8 mouse cellular contexts compared by ENCODE assay signal in the genomic region with DNA sequence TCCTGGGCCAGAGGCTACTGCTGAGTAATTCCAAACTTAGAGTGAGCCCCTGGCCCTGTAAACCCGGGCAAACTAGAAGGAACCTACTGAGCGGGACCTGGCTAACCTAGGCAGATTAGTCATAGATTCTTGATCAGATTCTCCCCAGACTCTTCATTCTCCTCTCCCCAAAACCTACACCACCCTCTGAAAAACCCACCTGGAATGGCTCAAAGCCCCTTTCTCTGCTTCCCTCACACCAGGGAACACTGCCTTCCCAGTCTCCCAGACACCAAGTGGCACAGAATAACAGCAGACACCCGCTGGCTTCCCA. TPM values are rescaled to one million over a fixed set of nuclear protein-coding genes. Genes with fewer than 3 reads are reported as not detected.
DNase-seq lines count a peak whose midpoint lies in the region; ATAC-seq lines count a peak whose summit lies in the region.

No protein-coding gene starts in this region.

- WGBS in limb, embryonic 15.5 days, result 29% methylated on average over 3 of the region's 3 CpGs
- 37% methylated on average over 3 of the region's 3 CpGs for WGBS in stomach, embryonic 15.5 days

- peak overlapping the region; percentile 94 for H3K27ac ChIP-seq in limb, embryonic 15.5 days
- peak overlapping the region; percentile 96; the same call in 1 of the 2 replicates for H3K27ac ChIP-seq in stomach, embryonic 15.5 days

- no peaks in the 10 kb centered on the region for H3K9me3 ChIP-seq in erythroblast, embryonic 14.5 days (ENCODE audit: control insufficient read depth, low read length)
- H3K9me3 ChIP-seq in megakaryocyte, embryonic 14.5 days, result no peaks in the 10 kb centered on the region
- H3K9me3 ChIP-seq in limb, embryonic 15.5 days, result no peaks in the 10 kb centered on the region
- H3K9me3 ChIP-seq in stomach, embryonic 15.5 days, result no peaks in the 10 kb centered on the region

- peaks cover 67% of the 10 kb centered on the region for H3K4me1 ChIP-seq in erythroblast, embryonic 14.5 days (ENCODE audit: control insufficient read depth)
- peaks cover 99% of the 10 kb centered on the region for H3K4me1 ChIP-seq in megakaryocyte, embryonic 14.5 days
- H3K4me1 ChIP-seq in limb, embryonic 15.5 days, result peaks cover 75% of the 10 kb centered on the region
- H3K4me1 ChIP-seq in stomach, embryonic 15.5 days, result peaks cover 76% of the 10 kb centered on the region

- peak overlapping the region; percentile 89 for H3K4me3 ChIP-seq in erythroblast, embryonic 14.5 days (replicated peaks)
- peak overlapping the region; percentile 99 for H3K4me3 ChIP-seq in megakaryocyte, embryonic 14.5 days (replicated peaks)
- H3K4me3 ChIP-seq in limb, embryonic 15.5 days, result peak overlapping the region; percentile 80
- H3K4me3 ChIP-seq in stomach, embryonic 15.5 days (replicated peaks), result peak overlapping the region; percentile 65

- H3K36me3 ChIP-seq in erythroblast, embryonic 14.5 days (ENCODE audit: control insufficient read depth), result peaks cover 53% of the 10 kb centered on the region
- peaks cover 68% of the 10 kb centered on the region for H3K36me3 ChIP-seq in megakaryocyte, embryonic 14.5 days (replicated peaks; ENCODE audit: low read length)
- peaks cover under 1% of the 10 kb centered on the region; the same call in 1 of the 2 replicates for H3K36me3 ChIP-seq in limb, embryonic 15.5 days
- H3K36me3 ChIP-seq in stomach, embryonic 15.5 days, result no peaks in the 10 kb centered on the region

- peak overlapping the region; percentile 76 for H3K4me2 ChIP-seq in limb, embryonic 15.5 days
- H3K4me2 ChIP-seq in stomach, embryonic 15.5 days, result peak overlapping the region; percentile 84

- no peaks in the 10 kb centered on the region for H3K27me3 ChIP-seq in erythroblast, embryonic 14.5 days (ENCODE audit: control insufficient read depth)
- no peaks in the 10 kb centered on the region for H3K27me3 ChIP-seq in megakaryocyte, embryonic 14.5 days (replicated peaks)
- no peaks in the 10 kb centered on the region for H3K27me3 ChIP-seq in limb, embryonic 15.5 days
- H3K27me3 ChIP-seq in stomach, embryonic 15.5 days (replicated peaks), result no peaks in the 10 kb centered on the region

- no peak for ATAC-seq in erythroblast, adult 5-6 weeks (replicated peaks; ENCODE audit: low FRiP score, poor library complexity, severe bottlenecking)
- no peak for ATAC-seq in megakaryocyte, adult 5-6 weeks (ENCODE audit: poor library complexity, severe bottlenecking)
- no peak for ATAC-seq in limb, embryonic 15.5 days (ENCODE audit: insufficient number of reproducible peaks, low FRiP score, low TSS enrichment, low read depth)
- ATAC-seq in stomach, embryonic 15.5 days (ENCODE audit: insufficient read depth, low FRiP score, low read depth), result no peak
- no peak for ATAC-seq in frontal cortex, adult (ENCODE audit: low TSS enrichment)

- DNase-seq in yolk sac, embryonic 10.5 days (ENCODE audit: low spot score), result no peak

- H3K9ac ChIP-seq in limb, embryonic 15.5 days, result peak overlapping the region; percentile 82; the same call in 1 of the 2 replicates
- H3K9ac ChIP-seq in stomach, embryonic 15.5 days, result 0 out of 2 replicates have a peak overlapping the region, but pooled peaks have one; percentile 6

RNA-seq across cellular contexts. Expression of a gene that starts 18.7 kb away (rescaled TPM):
- 0.73 and 0.77 TPM in 2 replicates for polyA plus RNA-seq in erythroblast, embryonic 14.5 days (2012)
- total RNA-seq in erythroblast, adult 5-6 weeks (2015; ENCODE audit: low replicate concordance), result 29.6 and 35.1 TPM in 2 replicates
- 24.9 and 25.5 TPM in 2 replicates for total RNA-seq in erythroblast, adult 5-6 weeks (2017; ENCODE audit: low replicate concordance)
- polyA plus RNA-seq in megakaryocyte, embryonic 14.5 days (2012; ENCODE audit: insufficient read depth, low replicate concordance), result 10.6 and 12.2 TPM in 2 replicates
- 36.1 and 36.2 TPM in 2 replicates for total RNA-seq in megakaryocyte, adult 5-6 weeks (2015)
- total RNA-seq in megakaryocyte, adult 5-6 weeks (2017), result 15.8 and 23.1 TPM in 2 replicates
- 57.1 and 59.5 TPM in 2 replicates for polyA plus RNA-seq in limb, embryonic 15.5 days (2015; fragmentation: Nextera tagmentation; extraction: Ambion mirVana)
- 39.6 and 40.0 TPM in 2 replicates for polyA plus RNA-seq in stomach, embryonic 15.5 days (2015; fragmentation: Nextera tagmentation; extraction: Ambion mirVana)
